Comparison of ENCODE assay signal across 9 mouse cellular contexts in the genomic region with DNA sequence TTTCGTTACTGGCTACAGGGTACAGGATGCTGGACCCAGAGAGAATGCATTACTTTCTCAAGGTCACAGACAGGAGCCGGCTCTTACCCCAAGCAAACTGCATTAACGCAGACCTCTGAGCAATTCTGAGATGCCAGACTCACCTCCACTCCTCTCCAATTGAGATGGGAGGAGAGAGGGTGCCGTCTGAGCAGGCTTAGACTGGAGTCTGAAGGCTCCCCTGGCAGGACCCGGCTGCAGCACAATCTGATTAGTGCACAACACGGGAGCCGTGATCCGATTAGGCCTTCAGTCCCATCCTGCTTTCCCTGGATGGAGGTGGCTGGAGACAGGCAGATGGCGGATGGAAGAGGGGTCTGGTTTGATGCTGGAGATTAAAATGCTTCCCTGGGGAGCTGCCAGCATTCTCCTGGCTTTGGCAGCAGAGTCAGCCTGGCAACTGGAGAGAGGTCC. TPM values are rescaled to one million over a fixed set of nuclear protein-coding genes. Genes with fewer than 3 reads are reported as not detected.
DNase-seq lines count a peak whose midpoint lies in the region; ATAC-seq and TF ChIP-seq lines count a peak whose summit lies in the region.
"Had no signal": no experiment of that assay in that cellular context is flagged by ENCODE, and none has a peak within 500 bp of the region (broad histone marks: within the 10 kb centered on the region; RNA-seq: fewer than 3 reads in every experiment).

No protein-coding gene starts in this region.

- 0 out of 2 replicates have a peak overlapping the region, but pooled peaks have one; percentile 15 for H3K9ac ChIP-seq in forebrain, embryonic 15.5 days (replicated peaks)
- H3K9ac ChIP-seq: lung, embryonic 15.5 days had no signal

- DNase-seq in heart, embryonic 10.5 days (ENCODE audit: low spot score) = no peak
- DNase-seq in heart, postnatal 36 days = no peak
- DNase-seq in brain, embryonic 14.5 days (ENCODE audit: low read depth) = peak; percentile 85
- peak; percentile 73 for DNase-seq in layer of hippocampus, adult 11-12 months (ENCODE audit: low spot score)
- peak; percentile 65 for DNase-seq in neural tube, embryonic 10.5 days (ENCODE audit: extremely low spot score, low spot score)
- DNase-seq in lung, postnatal 4 days = no peak

- H3K27me3 ChIP-seq in heart, embryonic 10.5 days (ENCODE audit: insufficient read depth, poor library complexity, severe bottlenecking) = no peaks in the 10 kb centered on the region
- no peaks in the 10 kb centered on the region for H3K27me3 ChIP-seq in forebrain, embryonic 15.5 days
- H3K27me3 ChIP-seq: lung, embryonic 15.5 days had no signal

- intact Hi-C loops in heart, postnatal 36 days (cut with DNase I) = no loop called here

- peak; percentile 78 for ATAC-seq in forebrain, embryonic 15.5 days (replicated peaks)
- no peak for ATAC-seq in erythroblast, adult 5-6 weeks (replicated peaks; ENCODE audit: low FRiP score, poor library complexity, severe bottlenecking)

- no peak for TF ChIP-seq CTCF in brain, embryonic 14.5 days (IDR thresholded peaks at IDR 0.05; ENCODE audit: borderline replicate concordance, extremely low read depth, insufficient read depth, insufficient read length)

- no peak for TF ChIP-seq POLR2A in brain, embryonic 14.5 days (IDR thresholded peaks at IDR 0.05; ENCODE audit: borderline replicate concordance, extremely low read depth, insufficient read depth, insufficient read length, poor library complexity, severe bottlenecking)

- no peak overlapping the region for H3K4me3 ChIP-seq in heart, embryonic 10.5 days
- no peak overlapping the region for H3K4me3 ChIP-seq in forebrain, embryonic 15.5 days
- H3K4me3 ChIP-seq: lung, embryonic 15.5 days had no signal

- peak overlapping the region; percentile 50 for H3K27ac ChIP-seq in heart, embryonic 10.5 days
- H3K27ac ChIP-seq in forebrain, embryonic 15.5 days (replicated peaks) = peak overlapping the region; percentile 80
- H3K27ac ChIP-seq: lung, embryonic 15.5 days had no signal

- H3K4me1 ChIP-seq in heart, embryonic 10.5 days = peaks cover 18% of the 10 kb centered on the region
- H3K4me1 ChIP-seq in forebrain, embryonic 15.5 days = peaks cover 15% of the 10 kb centered on the region

- H3K36me3 ChIP-seq in heart, embryonic 10.5 days = no peaks in the 10 kb centered on the region
- H3K36me3 ChIP-seq in forebrain, embryonic 15.5 days = no peaks in the 10 kb centered on the region
- H3K36me3 ChIP-seq: lung, embryonic 15.5 days had no signal

- no peaks in the 10 kb centered on the region for H3K9me3 ChIP-seq in heart, embryonic 10.5 days
- no peaks in the 10 kb centered on the region for H3K9me3 ChIP-seq in forebrain, embryonic 15.5 days
- H3K9me3 ChIP-seq: lung, embryonic 15.5 days had no signal

- WGBS in heart, embryonic 10.5 days = 25% methylated on average over 9 of the region's 9 CpGs
- 20% methylated on average over 9 of the region's 9 CpGs for WGBS in forebrain, embryonic 15.5 days

- H3K4me2 ChIP-seq in forebrain, embryonic 15.5 days (replicated peaks) = no peak overlapping the region
- H3K4me2 ChIP-seq: lung, embryonic 15.5 days had no signal

RNA-seq across cellular contexts. Expression of a gene that starts 23.9 kb away (rescaled TPM):
- polyA plus RNA-seq in heart, embryonic 10.5 days (2016; fragmentation: Nextera tagmentation; extraction: Ambion mirVana) = 18.7 and 26.5 TPM in 2 replicates
- 1 to 10 TPM; 4.1 to 8.8 TPM for total RNA-seq in heart, postnatal 36 days (2021)
- polyA plus RNA-seq in brain, embryonic 14.5 days (2012; rRNA removed) = 67.3 and 79.2 TPM in 2 replicates
- 35.4 and 37.9 TPM in 2 replicates for polyA plus RNA-seq in forebrain, embryonic 15.5 days (2015; fragmentation: Nextera tagmentation; extraction: Ambion mirVana)
- 0.58 and 3.6 TPM in 2 replicates for total RNA-seq in erythroblast, adult 5-6 weeks (2015; ENCODE audit: low replicate concordance)
- 0.94 and 2.8 TPM in 2 replicates for total RNA-seq in erythroblast, adult 5-6 weeks (2017; ENCODE audit: low replicate concordance)

RNA-seq across cellular contexts. Expression of a gene that starts 46.4 kb away (rescaled TPM):
- polyA plus RNA-seq in heart, embryonic 10.5 days (2016; fragmentation: Nextera tagmentation; extraction: Ambion mirVana) = 14.3 and 23.2 TPM in 2 replicates
- 1 to 10 TPM; 2.4 to 4.9 TPM for total RNA-seq in heart, postnatal 36 days (2021)
- polyA plus RNA-seq in brain, embryonic 14.5 days (2012; rRNA removed) = 24.4 and 39.0 TPM in 2 replicates
- polyA plus RNA-seq in forebrain, embryonic 15.5 days (2015; fragmentation: Nextera tagmentation; extraction: Ambion mirVana) = 56.3 and 59.4 TPM in 2 replicates
- total RNA-seq in erythroblast, adult 5-6 weeks (2015; ENCODE audit: low replicate concordance) = not detected in 2 replicates
- 0.84 and 1.1 TPM in 2 replicates for total RNA-seq in erythroblast, adult 5-6 weeks (2017; ENCODE audit: low replicate concordance)

Comparison
In these comparisons a context has a peak if more than half of its experiments do, and no peak if none do; other contexts are left out.
1. DNase-seq: peak in brain, embryonic 14.5 days (single experiment), layer of hippocampus, adult 11-12 months (single experiment) and neural tube, embryonic 10.5 days (single experiment); none in heart, embryonic 10.5 days (single experiment), heart, postnatal 36 days (0 of 2) and lung, postnatal 4 days (0 of 2).